Mouse (Mus musculus) ES-Bruce4 (cell line): ENCODE data around the gene Abcb10. TPM values are rescaled to one million over a fixed set of nuclear protein-coding genes. Genes with fewer than 3 reads are reported as not detected.
A peak's percentile ranks its signal among the peaks of the same experiment; 100 is the strongest.
"Not testable (repeated sequence)": the region's sequence is repeated elsewhere in the genome, so short reads cannot be mapped to it uniquely, and the experiment has no call there.

ENCODE experiments used
- H3K27ac ChIP-seq: 2 replicates; pipeline ENCODE4 v1.5.1; 2012; ENCODE audit warnings: low read length, inconsistent platforms; ENCODE audit not compliant: insufficient read depth
- H3K27me3 ChIP-seq: 2 replicates; pipeline ENCODE4 v1.6.1; 2012; ENCODE audit warnings: mild to moderate bottlenecking, low read length, inconsistent platforms; ENCODE audit not compliant: control insufficient read depth, poor library complexity, insufficient read depth, severe bottlenecking
- H3K36me3 ChIP-seq: 2 replicates; pipeline ENCODE4 v1.6.1; 2012; ENCODE audit warnings: inconsistent platforms, mild to moderate bottlenecking, low read length, moderate library complexity; ENCODE audit not compliant: control insufficient read depth, poor library complexity, insufficient read depth, severe bottlenecking
- H3K4me1 ChIP-seq: one replicate; pipeline ENCODE4 v1.8.1; 2011; ENCODE audit warnings: low read length; ENCODE audit not compliant: control insufficient read depth, insufficient read depth
- H3K4me3 ChIP-seq: 2 replicates; pipeline ENCODE4 v1.5.1; 2011; ENCODE audit warnings: low read depth, mild to moderate bottlenecking, low read length
- H3K9ac ChIP-seq: 2 replicates; pipeline ENCODE4 v1.6.1; 2012; ENCODE audit warnings: low read depth, mild to moderate bottlenecking, inconsistent platforms; ENCODE audit not compliant: poor library complexity, severe bottlenecking
- H3K9me3 ChIP-seq: replicated peaks from 2 replicates; pipeline ENCODE4 v1.6.1; 2012; ENCODE audit warnings: mild to moderate bottlenecking, low read length, inconsistent platforms; ENCODE audit not compliant: control insufficient read depth, poor library complexity, insufficient read depth, severe bottlenecking
- CTCF ChIP-seq: IDR thresholded peaks from one replicate; pipeline ENCODE4 v1.8.1; 2011; ENCODE audit warnings: low read depth, low read length
- EP300 ChIP-seq: IDR thresholded peaks from 2 replicates; pipeline ENCODE4 v1.6.1; 2011; ENCODE audit warnings: low read depth, low read length; ENCODE audit not compliant: insufficient read depth
- POLR2A ChIP-seq: IDR thresholded peaks from one replicate; pipeline ENCODE4 v1.8.1; 2011; ENCODE audit warnings: low read length; ENCODE audit not compliant: insufficient read depth
- polyA plus RNA-seq: library from polyadenylated mRNA; stranded (reverse); fragments of >200 nt; gene quantifications from 2 replicates; pipeline ENCODE4 v1.2.4, GENCODE M21; 2011; ENCODE audit warnings: low read depth; ENCODE audit not compliant: missing spikeins, insufficient read depth, insufficient read length

Gene Abcb10
- polyA plus RNA-seq, 1 experiment: 20.3 TPM

- peak overlapping the region; percentile 88 for H3K9ac ChIP-seq
- TF ChIP-seq EP300 (no peak), CTCF (no peak), POLR2A (no peak)
- no peaks in the 10 kb centered on the region for H3K27me3 ChIP-seq
- H3K9me3 ChIP-seq: no peaks in the 10 kb centered on the region
- peak overlapping the region; percentile 64; the same call in 1 of the 2 replicates for H3K27ac ChIP-seq
- peak overlapping the region; percentile 92 for H3K4me3 ChIP-seq
- peaks cover 3% of the 10 kb centered on the region for H3K4me1 ChIP-seq
- H3K36me3 ChIP-seq: peaks cover 24% of the 10 kb centered on the region
Measured at GRCm38 (mm10) chr8:124019782-124020181, 36.9 kb upstream of the Abcb10 start.

DNA sequence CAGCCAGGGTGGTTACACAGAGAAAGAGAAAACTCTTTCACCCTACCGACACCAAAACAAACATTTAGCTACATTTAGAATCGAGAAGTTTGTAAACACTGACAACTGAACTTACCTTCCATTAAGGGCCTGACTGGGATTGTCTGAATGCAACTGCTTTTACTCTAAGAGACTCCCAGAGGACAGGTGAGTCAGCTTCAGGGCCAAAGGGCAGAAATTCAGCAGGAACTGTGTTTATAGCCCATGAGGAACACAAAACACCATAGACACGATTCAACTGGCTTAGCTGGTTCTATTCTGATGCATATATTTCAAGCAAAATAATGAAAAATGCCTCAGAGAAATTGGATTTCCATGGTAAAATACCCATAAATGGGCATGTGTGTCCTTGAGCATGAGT lies 31.8 kb upstream of the Abcb10 start:
- TF ChIP-seq POLR2A (no peak), EP300 (no peak), CTCF (no peak)
- Histone ChIP-seq H3K9me3 (no peaks in the 10 kb centered on the region), H3K27me3 (no peaks in the 10 kb centered on the region), H3K36me3 (peaks cover 12% of the 10 kb centered on the region), H3K9ac (0 out of 2 replicates have a peak overlapping the region, but pooled peaks have one; percentile 3), H3K27ac (peak overlapping the region; percentile 88), H3K4me1 (peaks cover 14% of the 10 kb centered on the region), H3K4me3 (no peak overlapping the region)

GRCm38 (mm10) chr8:124014299-124014698 lies 31.4 kb upstream of the Abcb10 start:
- not testable (repeated sequence) for H3K4me3 ChIP-seq
- peaks cover 16% of the 10 kb centered on the region for H3K36me3 ChIP-seq
- H3K27ac ChIP-seq: peak overlapping the region; percentile 88

GRCm38 (mm10) chr8:124011989-124012586 lies 29.2 kb upstream of the Abcb10 start:
- TF ChIP-seq EP300 (peak; percentile 68; the same call in 1 of the 2 replicates), POLR2A (no peak)
- H3K9ac ChIP-seq: peak overlapping the region; percentile 54; the same call in 1 of the 2 replicates
- no peaks in the 10 kb centered on the region for H3K9me3 ChIP-seq
- no peaks in the 10 kb centered on the region for H3K27me3 ChIP-seq
- H3K4me1 ChIP-seq: peaks cover 12% of the 10 kb centered on the region
- peak overlapping the region; percentile 99 for H3K27ac ChIP-seq
- H3K36me3 ChIP-seq: peaks cover 37% of the 10 kb centered on the region
- peak overlapping the region; percentile 29 for H3K4me3 ChIP-seq

More at GRCm38 (mm10) chr8:124014299-124014698, 31.4 kb upstream of the Abcb10 start:
- H3K9me3 ChIP-seq, H3K27me3 ChIP-seq: not testable (repeated sequence)
- peaks cover 14% of the 10 kb centered on the region for H3K4me1 ChIP-seq
- 0 out of 2 replicates have a peak overlapping the region, but pooled peaks have one; percentile 3 for H3K9ac ChIP-seq
- 0 out of 2 replicates have a peak, but pooled peaks have one; percentile 26 for TF ChIP-seq EP300

DNA sequence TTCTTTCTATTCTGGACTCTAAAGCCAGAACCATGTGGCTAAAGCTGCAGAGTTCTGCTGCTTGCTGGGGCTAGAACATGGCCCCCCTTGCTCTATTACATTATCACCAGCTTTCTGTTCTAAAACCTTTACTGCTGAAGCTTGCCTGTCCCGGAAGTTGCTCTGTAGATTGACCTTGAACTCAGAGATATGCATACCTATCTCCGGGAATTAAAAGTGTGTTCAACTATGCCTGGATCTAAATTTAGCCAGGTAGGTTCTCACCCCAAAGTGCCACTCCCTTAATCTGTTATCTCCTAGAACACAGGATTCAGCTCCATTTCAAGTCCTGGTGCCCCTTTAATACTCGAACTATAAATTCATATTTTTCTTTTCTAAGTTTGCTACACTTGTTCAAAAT lies 28.7 kb upstream of the Abcb10 start:
- H3K9me3 ChIP-seq: no peaks in the 10 kb centered on the region
- H3K4me1 ChIP-seq: peaks cover 10% of the 10 kb centered on the region
- peak overlapping the region; percentile 91 for H3K27ac ChIP-seq
- no peaks in the 10 kb centered on the region for H3K27me3 ChIP-seq
- TF ChIP-seq CTCF (no peak), POLR2A (no peak), EP300 (no peak)
- peaks cover 42% of the 10 kb centered on the region for H3K36me3 ChIP-seq
- H3K9ac ChIP-seq: no peak overlapping the region
- no peak overlapping the region for H3K4me3 ChIP-seq

- no peak overlapping the region for H3K9ac ChIP-seq
- peaks cover 79% of the 10 kb centered on the region for H3K36me3 ChIP-seq
Measured at GRCm38 (mm10) chr8:124007829-124008228, 24.9 kb upstream of the Abcb10 start.

More at GRCm38 (mm10) chr8:124007829-124008228, 24.9 kb upstream of the Abcb10 start:
- no peaks in the 10 kb centered on the region for H3K27me3 ChIP-seq
- no peak overlapping the region for H3K4me3 ChIP-seq
- H3K4me1 ChIP-seq: peaks cover 6% of the 10 kb centered on the region
- no peaks in the 10 kb centered on the region for H3K9me3 ChIP-seq
- TF ChIP-seq EP300: no peak
- no peak for TF ChIP-seq CTCF
- no peak for TF ChIP-seq POLR2A
- H3K27ac ChIP-seq: no peak overlapping the region
